Mouse (Mus musculus) forebrain, embryonic 11.5 days (tissue): Measurements from ENCODE around the gene C1qc. TPM values are rescaled to one million over a fixed set of nuclear protein-coding genes. Genes with fewer than 3 reads are reported as not detected.

Experiments
- ATAC-seq: fragments of 200-750 bp; cut with Nextera tagmentation; replicated peaks from 2 replicates; pipeline ENCODE4 v1.8.0; 2017; ENCODE audit warnings: moderate TSS enrichment; ENCODE audit not compliant: low FRiP score
- DNase-seq: peaks from one replicate; pipeline ENCODE4 v3.0.0-alpha.2; 2017; ENCODE audit warnings: low spot score
- H3K27ac ChIP-seq: fragments of 300-500 bp; sonication (generic); 2 replicates; pipeline ENCODE4 v1.5.1; 2014; ENCODE audit warnings: low read depth, low read length
- H3K27me3 ChIP-seq: fragments of 300-500 bp; sonication (generic); 2 replicates; pipeline ENCODE4 v1.6.1; 2014; ENCODE audit warnings: mild to moderate bottlenecking, low read length, mixed read lengths; ENCODE audit not compliant: control insufficient read depth, insufficient read depth
- H3K36me3 ChIP-seq: fragments of 300-500 bp; sonication (generic); 2 replicates; pipeline ENCODE4 v1.6.1; 2014; ENCODE audit warnings: mild to moderate bottlenecking, low read length, moderate library complexity, mixed read lengths; ENCODE audit not compliant: control insufficient read depth, insufficient read depth
- H3K4me1 ChIP-seq: fragments of 300-500 bp; sonication (generic); replicated peaks from 2 replicates; pipeline ENCODE4 v1.6.1; 2014; ENCODE audit warnings: low read length, mixed read lengths; ENCODE audit not compliant: control insufficient read depth, insufficient read depth
- H3K4me2 ChIP-seq: fragments of 300-500 bp; sonication (generic); 2 replicates; pipeline ENCODE4 v1.6.1; 2014; ENCODE audit warnings: low read depth, mild to moderate bottlenecking, low read length, moderate library complexity, mixed read lengths; ENCODE audit not compliant: severe bottlenecking
- H3K4me3 ChIP-seq: fragments of 300-500 bp; sonication (generic); 2 replicates; pipeline ENCODE4 v1.5.1; 2014; ENCODE audit warnings: low read depth, low read length
- H3K9ac ChIP-seq: fragments of 300-500 bp; sonication (generic); 2 replicates; pipeline ENCODE4 v1.6.1; 2014; ENCODE audit warnings: low read length
- H3K9me3 ChIP-seq: fragments of 300-500 bp; sonication (generic); 2 replicates; pipeline ENCODE4 v1.6.1; 2016; ENCODE audit warnings: low read length, mixed read lengths; ENCODE audit not compliant: control insufficient read depth
- WGBS: fragments of 180-500 bp; shearing (Covaris S2); extraction: QIAGEN DNeasy Blood & Tissue Kit; methylation state at CpG from one replicate; pipeline ENCODE4 v1.1.7; 2014; 5-methylcytosine and 5-hydroxymethylcytosine counted together
- polyA plus RNA-seq: library from polyadenylated mRNA; unstranded; fragments of >200 nt; fragmentation: Nextera tagmentation; extraction: Ambion mirVana; gene quantifications from 2 replicates; pipeline ENCODE4 v1.2.1, GENCODE M21; 2014

Gene C1qc
- polyA plus RNA-seq, 1 experiment from 2014 or later: 10.0 TPM

DNA sequence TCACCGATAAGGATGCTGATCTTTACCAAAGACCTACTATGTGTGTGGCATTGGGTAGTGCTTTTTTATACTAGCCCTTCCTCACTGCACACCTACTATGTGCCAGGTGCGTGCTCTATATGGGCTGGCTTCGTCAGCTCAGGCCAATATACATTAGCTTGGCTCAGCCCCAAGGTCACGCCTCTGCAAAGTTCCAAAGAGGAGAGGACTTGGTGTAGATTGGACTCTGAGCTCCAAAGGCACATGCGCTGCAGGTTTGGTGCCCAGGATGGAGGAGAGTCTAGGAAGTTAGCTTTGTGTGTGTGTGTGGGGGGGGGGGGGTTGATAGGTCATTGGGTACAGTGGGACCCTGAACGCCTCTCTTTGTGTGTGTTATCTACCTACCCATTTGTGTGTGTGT, 24.5 kb downstream of the C1qc start:
- H3K4me1 ChIP-seq: peaks cover 17% of the 10 kb centered on the region

DNA sequence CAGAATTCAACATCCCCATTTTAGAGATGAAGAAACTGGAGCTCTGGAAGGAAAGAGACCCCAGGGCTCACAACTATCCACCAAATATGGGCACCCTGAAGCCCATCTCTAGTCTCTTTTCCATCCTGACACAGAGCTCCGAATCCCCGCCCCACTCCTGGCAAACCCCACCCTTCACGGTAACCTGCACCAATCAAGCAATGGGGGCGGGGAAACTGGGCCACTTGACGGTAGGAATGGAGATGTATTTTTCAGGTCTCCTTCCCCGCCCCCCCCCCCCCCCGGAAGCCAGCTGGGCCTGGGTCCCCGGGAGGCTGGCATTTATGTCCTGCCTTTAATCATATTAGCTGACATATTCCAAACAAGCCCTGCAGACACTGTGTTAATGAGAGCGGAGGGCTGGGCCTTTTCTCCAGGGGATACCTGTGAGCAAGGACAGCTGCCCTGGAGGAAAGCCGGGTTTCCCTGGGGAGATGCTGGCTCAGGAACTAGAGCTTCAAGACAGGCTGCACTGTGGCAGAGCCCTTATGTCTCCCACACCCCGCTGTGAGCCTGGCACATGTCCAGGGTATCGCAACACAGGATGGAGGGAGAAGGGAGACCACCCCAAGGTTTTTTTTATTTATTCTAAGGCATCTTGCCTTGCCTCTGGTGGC, 25.0 kb downstream of the C1qc start:
- no peak for ATAC-seq

More for the DNA sequence above, 24.5 kb downstream of the C1qc start:
- no peak overlapping the region for H3K4me3 ChIP-seq
- no peak overlapping the region for H3K4me2 ChIP-seq
- H3K36me3 ChIP-seq: no peaks in the 10 kb centered on the region
- no peaks in the 10 kb centered on the region for H3K9me3 ChIP-seq
- 88% methylated on average over 6 of the region's 6 CpGs for WGBS
- no peak overlapping the region for H3K27ac ChIP-seq
- H3K27me3 ChIP-seq: no peaks in the 10 kb centered on the region
- DNase-seq (no peak), ATAC-seq (no peak)
- no peak overlapping the region for H3K9ac ChIP-seq

DNA sequence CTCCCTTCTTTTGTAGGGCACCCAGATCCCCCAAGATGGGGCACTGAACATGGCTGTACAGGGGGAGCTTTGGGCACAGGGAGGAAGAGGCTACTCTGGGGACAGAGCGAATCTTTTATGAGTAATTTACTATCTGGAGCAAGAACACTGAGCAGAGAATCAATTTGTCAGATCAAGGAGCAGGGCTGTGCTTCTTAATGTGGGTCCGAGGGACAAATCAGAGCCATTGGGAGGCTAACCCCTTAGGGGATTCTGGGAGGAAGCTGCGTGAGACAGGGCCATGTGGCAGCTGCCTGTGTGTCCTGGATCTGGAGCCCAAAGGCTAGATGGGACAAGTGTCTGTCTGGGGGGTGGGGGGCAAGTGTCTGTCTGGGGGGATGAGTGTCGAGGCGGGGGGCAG, 27.3 kb downstream of the C1qc start:
- ATAC-seq (0 out of 2 replicates have a peak, but pooled peaks have one; percentile 19), DNase-seq (no peak)
- H3K9ac ChIP-seq: peak overlapping the region; percentile 39
- H3K36me3 ChIP-seq: no peaks in the 10 kb centered on the region
- no peak overlapping the region for H3K4me3 ChIP-seq
- H3K4me1 ChIP-seq: peaks cover 31% of the 10 kb centered on the region
- 58% methylated on average over 5 of the region's 5 CpGs for WGBS
- H3K27me3 ChIP-seq: no peaks in the 10 kb centered on the region
- peak overlapping the region; percentile 31; the same call in 1 of the 2 replicates for H3K4me2 ChIP-seq
- no peaks in the 10 kb centered on the region for H3K9me3 ChIP-seq
- peak overlapping the region; percentile 88 for H3K27ac ChIP-seq

More for the DNA sequence above, 25.0 kb downstream of the C1qc start:
- WGBS: 14% methylated on average over 11 of the region's 12 CpGs
- Histone ChIP-seq H3K4me3 (no peak overlapping the region), H3K27me3 (no peaks in the 10 kb centered on the region), H3K9me3 (no peaks in the 10 kb centered on the region), H3K27ac (no peak overlapping the region), H3K4me1 (peaks cover 19% of the 10 kb centered on the region), H3K36me3 (no peaks in the 10 kb centered on the region), H3K4me2 (no peak overlapping the region), H3K9ac (no peak overlapping the region)
- DNase-seq: peak; percentile 66

DNA sequence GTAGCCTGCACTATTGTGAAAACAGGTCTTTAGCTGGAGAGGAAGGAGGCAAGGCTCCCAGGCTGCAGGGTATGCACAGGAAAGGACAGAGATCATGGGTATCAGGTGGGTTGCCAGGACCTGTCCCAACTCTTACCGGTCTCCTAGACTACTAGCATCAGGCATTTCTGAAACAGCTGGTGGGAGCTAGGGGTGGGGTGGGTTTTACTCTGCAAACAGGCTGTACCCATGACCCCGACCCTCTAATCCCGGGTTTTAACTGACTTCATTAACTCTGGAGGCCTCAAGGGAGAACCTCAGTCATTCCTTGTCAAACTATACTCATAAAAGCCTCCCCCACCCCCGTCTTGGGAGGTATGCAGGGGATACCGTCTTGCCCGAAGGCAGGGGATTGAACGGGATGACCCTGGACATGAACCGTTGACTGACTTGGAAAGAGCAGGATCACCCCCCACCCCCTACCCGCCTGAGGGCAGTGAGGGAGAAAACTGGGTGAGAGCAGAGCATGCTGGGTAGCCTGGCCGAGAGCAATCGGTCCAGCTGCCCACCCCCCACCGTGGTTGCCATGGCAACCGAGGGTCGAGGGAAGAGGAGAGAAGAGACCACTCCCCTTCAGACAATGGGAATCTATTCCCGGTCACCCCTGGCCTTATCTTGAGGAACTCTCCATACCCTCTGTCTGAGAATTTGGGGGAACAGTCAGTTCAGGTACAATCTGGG, 28.0 kb downstream of the C1qc start:
- Histone ChIP-seq H3K4me2 (peak overlapping the region; percentile 31), H3K9me3 (no peaks in the 10 kb centered on the region), H3K9ac (peak overlapping the region; percentile 39), H3K27me3 (no peaks in the 10 kb centered on the region), H3K27ac (peak overlapping the region; percentile 88), H3K36me3 (no peaks in the 10 kb centered on the region), H3K4me3 (no peak overlapping the region), H3K4me1 (peaks cover 31% of the 10 kb centered on the region)
- DNase-seq (peak; percentile 93), ATAC-seq (peak; percentile 65)
- WGBS: 2% methylated on average over 15 of the region's 15 CpGs

DNA sequence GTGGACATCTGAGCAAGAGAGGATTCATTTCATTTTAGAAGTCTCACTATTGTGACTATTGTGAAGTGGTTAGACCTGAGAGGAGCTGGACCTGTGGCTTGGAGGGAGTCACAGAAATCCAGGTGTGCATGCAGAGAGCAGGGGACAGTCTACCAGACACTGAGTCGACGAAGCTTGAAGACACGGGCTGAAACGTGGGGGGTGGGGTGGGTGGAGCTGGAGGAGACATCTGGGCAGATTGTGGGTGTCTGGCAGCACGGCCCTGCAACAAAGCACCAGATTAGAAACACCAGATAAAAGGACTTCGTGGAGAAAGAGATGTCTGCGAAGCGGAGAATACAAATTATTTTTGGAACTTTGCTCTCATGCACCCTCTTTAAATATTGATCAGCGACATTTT, 29.3 kb downstream of the C1qc start:
- H3K9ac ChIP-seq: no peak overlapping the region
- H3K27me3 ChIP-seq: no peaks in the 10 kb centered on the region
- no peaks in the 10 kb centered on the region for H3K9me3 ChIP-seq
- 43% methylated on average over 9 of the region's 9 CpGs for WGBS
- H3K4me3 ChIP-seq: no peak overlapping the region
- H3K4me2 ChIP-seq: no peak overlapping the region
- no peaks in the 10 kb centered on the region for H3K36me3 ChIP-seq
- H3K27ac ChIP-seq: no peak overlapping the region
- DNase-seq: no peak
- peaks cover 31% of the 10 kb centered on the region for H3K4me1 ChIP-seq
- no peak for ATAC-seq

DNA sequence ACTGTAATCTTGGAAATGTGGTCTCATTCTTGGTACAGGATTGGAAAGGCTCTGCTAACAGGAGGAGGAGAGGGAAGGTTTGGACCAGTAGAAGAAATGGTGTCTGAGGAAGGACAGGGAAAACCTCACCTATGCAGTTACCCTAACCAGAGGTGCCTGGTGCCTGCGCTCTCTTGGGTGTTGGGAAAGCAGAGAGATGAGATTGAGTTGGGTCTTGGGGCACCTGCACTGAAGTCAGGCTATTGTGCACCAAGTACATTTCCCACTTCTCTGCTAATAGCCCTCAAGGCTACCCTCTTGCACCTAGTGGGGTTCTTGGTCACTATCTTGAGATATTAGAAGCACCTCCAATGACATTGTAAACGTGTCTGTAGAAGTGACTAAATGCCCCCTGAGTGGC, 30.5 kb downstream of the C1qc start:
- Histone ChIP-seq H3K4me1 (peaks cover 31% of the 10 kb centered on the region), H3K27me3 (no peaks in the 10 kb centered on the region), H3K27ac (peak overlapping the region; percentile 84), H3K36me3 (no peaks in the 10 kb centered on the region), H3K4me3 (no peak overlapping the region), H3K4me2 (no peak overlapping the region), H3K9me3 (no peaks in the 10 kb centered on the region), H3K9ac (peak overlapping the region; percentile 4)
- WGBS: 77% methylated on average over 2 of the region's 2 CpGs
- no peak for DNase-seq
- ATAC-seq: no peak

DNA sequence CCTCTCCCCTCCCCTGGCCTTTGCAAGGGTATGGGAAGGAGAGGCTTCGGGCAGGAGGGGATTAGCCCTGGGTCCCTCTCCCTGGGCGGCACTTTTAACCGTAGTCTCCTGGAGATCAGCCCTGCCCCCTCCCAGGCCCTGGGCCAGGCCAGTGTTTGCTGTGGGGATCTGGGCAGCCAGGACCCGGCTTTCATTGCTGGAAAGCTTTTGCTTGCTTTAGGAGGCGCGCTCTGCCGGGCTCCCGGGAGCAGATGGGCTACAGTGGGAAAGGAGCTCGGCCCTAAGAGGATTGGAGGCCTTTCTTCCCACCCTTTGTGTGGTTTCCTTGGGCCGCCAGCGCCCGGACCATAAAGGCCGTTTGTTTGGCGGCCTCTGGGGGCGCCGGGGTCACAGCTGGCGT, 31.1 kb downstream of the C1qc start:
- no peaks in the 10 kb centered on the region for H3K36me3 ChIP-seq
- no peak overlapping the region for H3K4me2 ChIP-seq
- ATAC-seq (peak; percentile 60), DNase-seq (peak; percentile 66)
- peak overlapping the region; percentile 84 for H3K27ac ChIP-seq
- H3K4me3 ChIP-seq: no peak overlapping the region
- no peaks in the 10 kb centered on the region for H3K27me3 ChIP-seq
- H3K9me3 ChIP-seq: no peaks in the 10 kb centered on the region
- H3K9ac ChIP-seq: peak overlapping the region; percentile 4
- H3K4me1 ChIP-seq: peaks cover 31% of the 10 kb centered on the region
- 3% methylated on average over 17 of the region's 17 CpGs for WGBS

DNA sequence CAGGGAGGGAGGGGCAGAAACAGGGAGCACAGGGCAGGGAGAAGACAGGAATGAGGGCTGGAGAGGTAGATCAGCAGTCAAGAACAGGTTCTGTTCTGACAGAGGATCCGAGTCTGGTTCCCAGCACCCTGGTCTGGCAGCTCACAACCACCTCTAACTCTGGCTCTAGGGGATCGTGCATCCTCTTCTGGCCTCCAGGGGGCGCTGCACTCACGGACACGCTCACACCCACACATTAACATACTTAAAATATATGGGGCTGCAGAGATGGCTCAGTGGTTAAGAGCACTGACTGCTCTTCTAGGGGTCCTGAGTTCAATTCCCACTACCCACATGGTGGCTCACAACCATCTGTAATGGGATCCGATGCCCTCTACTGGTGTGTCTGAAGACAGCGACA, 32.8 kb downstream of the C1qc start:
- no peaks in the 10 kb centered on the region for H3K9me3 ChIP-seq
- H3K4me3 ChIP-seq: no peak overlapping the region
- WGBS: 84% methylated on average over 7 of the region's 7 CpGs
- H3K4me1 ChIP-seq: peaks cover 24% of the 10 kb centered on the region
- H3K9ac ChIP-seq: no peak overlapping the region
- ATAC-seq (no peak), DNase-seq (no peak)
- H3K4me2 ChIP-seq: no peak overlapping the region
- no peak overlapping the region for H3K27ac ChIP-seq
- no peaks in the 10 kb centered on the region for H3K27me3 ChIP-seq
- H3K36me3 ChIP-seq: no peaks in the 10 kb centered on the region
